ENCODE assay signal across 9 mouse cellular contexts in the genomic region with DNA sequence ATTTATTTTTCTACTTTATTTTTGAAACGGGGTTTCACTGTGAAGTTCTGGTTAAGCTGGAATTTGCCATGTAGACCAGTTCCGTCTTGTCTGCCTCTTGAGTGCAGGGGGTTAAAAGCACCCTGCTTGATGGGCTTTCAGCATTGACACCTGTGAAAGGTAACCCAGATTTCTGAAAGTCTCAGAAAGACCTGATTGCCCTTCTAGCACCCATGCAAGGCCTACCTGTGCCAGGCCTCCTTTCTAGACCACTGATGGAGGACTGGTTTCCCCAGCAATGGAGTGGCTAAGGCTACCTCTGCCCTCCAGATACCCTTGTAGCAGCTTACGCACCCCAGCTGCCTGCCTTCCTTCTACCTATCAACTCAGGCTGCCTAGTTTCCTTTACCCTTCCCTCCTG. TPM values are rescaled to one million over a fixed set of nuclear protein-coding genes. Genes with fewer than 3 reads are reported as not detected.
DNase-seq lines count a peak whose midpoint lies in the region; ATAC-seq and TF ChIP-seq lines count a peak whose summit lies in the region.
"Had no signal": no experiment of that assay in that cellular context is flagged by ENCODE, and none has a peak within 500 bp of the region (broad histone marks: within the 10 kb centered on the region; RNA-seq: fewer than 3 reads in every experiment).

No protein-coding gene starts in this region.

- H3K4me3 ChIP-seq in kidney, adult 2 months (ENCODE audit: insufficient read depth, low read depth, low read length), result peak overlapping the region; percentile 78
- H3K4me3 ChIP-seq in bone marrow macrophage, adult 2 months (ENCODE audit: insufficient read depth, low read length), result peak overlapping the region; percentile 92
- peak overlapping the region; percentile 97 for H3K4me3 ChIP-seq in hindbrain, embryonic 14.5 days (replicated peaks; ENCODE audit: low read length)
- peak overlapping the region; percentile 91 for H3K4me3 ChIP-seq in midbrain, embryonic 14.5 days (replicated peaks; ENCODE audit: low read depth, low read length)

- H3K9ac ChIP-seq in hindbrain, embryonic 14.5 days, result peak overlapping the region; percentile 97
- H3K9ac ChIP-seq in midbrain, embryonic 14.5 days (replicated peaks; ENCODE audit: low read length), result peak overlapping the region; percentile 88

- H3K36me3 ChIP-seq in kidney, adult 2 months (ENCODE audit: control insufficient read depth, insufficient read depth, low read length), result no peaks in the 10 kb centered on the region
- peaks cover 16% of the 10 kb centered on the region for H3K36me3 ChIP-seq in hindbrain, embryonic 14.5 days (replicated peaks; ENCODE audit: control insufficient read depth, insufficient read depth)
- H3K36me3 ChIP-seq in midbrain, embryonic 14.5 days (ENCODE audit: control insufficient read depth, insufficient read depth, low read length), result peaks cover 13% of the 10 kb centered on the region

- TF ChIP-seq POLR2A in kidney, adult 2 months (IDR thresholded peaks at IDR 0.05; ENCODE audit: low read depth, low read length), result no peak
- TF ChIP-seq POLR2A in bone marrow macrophage, adult 2 months (IDR thresholded peaks at IDR 0.05; ENCODE audit: borderline replicate concordance, low read depth, low read length), result no peak

- H3K9me3 ChIP-seq in hindbrain, embryonic 14.5 days (ENCODE audit: control insufficient read depth, low read length), result no peaks in the 10 kb centered on the region
- no peaks in the 10 kb centered on the region for H3K9me3 ChIP-seq in midbrain, embryonic 14.5 days (ENCODE audit: control insufficient read depth, low read length)

- H3K27me3 ChIP-seq in kidney, adult 2 months (replicated peaks; ENCODE audit: control insufficient read depth, insufficient read depth, low read length), result no peaks in the 10 kb centered on the region
- H3K27me3 ChIP-seq in hindbrain, embryonic 14.5 days (ENCODE audit: control insufficient read depth, insufficient read depth, low read length), result no peaks in the 10 kb centered on the region
- H3K27me3 ChIP-seq in midbrain, embryonic 14.5 days (ENCODE audit: control insufficient read depth, insufficient read depth, low read length), result no peaks in the 10 kb centered on the region
- H3K27me3 ChIP-seq: Patski had no signal

- 43% methylated on average over 3 of the region's 3 CpGs for WGBS in kidney, adult 2 months
- 71% methylated on average over 3 of the region's 3 CpGs for WGBS in hindbrain, embryonic 14.5 days
- 70% methylated on average over 3 of the region's 3 CpGs for WGBS in midbrain, embryonic 14.5 days

- ATAC-seq in hindbrain, embryonic 14.5 days (ENCODE audit: low FRiP score), result no peak
- ATAC-seq in midbrain, embryonic 14.5 days (ENCODE audit: low FRiP score, low TSS enrichment), result no peak

- peak overlapping the region; percentile 100 for H3K27ac ChIP-seq in kidney, adult 2 months (ENCODE audit: insufficient read depth, low read depth, low read length)
- H3K27ac ChIP-seq in bone marrow macrophage, adult 2 months (ENCODE audit: insufficient read depth, low read depth, low read length), result peak overlapping the region; percentile 98
- H3K27ac ChIP-seq in hindbrain, embryonic 14.5 days, result peak overlapping the region; percentile 97
- peak overlapping the region; percentile 98; the same call in 1 of the 2 replicates for H3K27ac ChIP-seq in midbrain, embryonic 14.5 days (replicated peaks; ENCODE audit: low read depth, low read length)

- peaks cover 15% of the 10 kb centered on the region for H3K4me1 ChIP-seq in kidney, adult 2 months (ENCODE audit: control insufficient read depth, insufficient read depth, low read length)
- peaks cover 27% of the 10 kb centered on the region for H3K4me1 ChIP-seq in bone marrow macrophage, adult 2 months (ENCODE audit: control insufficient read depth, insufficient read depth, low read length)
- peaks cover 27% of the 10 kb centered on the region for H3K4me1 ChIP-seq in hindbrain, embryonic 14.5 days (replicated peaks; ENCODE audit: control insufficient read depth, insufficient read depth, low read length)
- H3K4me1 ChIP-seq in midbrain, embryonic 14.5 days (ENCODE audit: control insufficient read depth, insufficient read depth, low read length), result peaks cover 18% of the 10 kb centered on the region

- no peak for DNase-seq in kidney, adult 2 months
- DNase-seq in kidney, postnatal 14 days, result no peak
- no peak for DNase-seq in hindbrain, embryonic 14.5 days (ENCODE audit: low spot score)
- no peak for DNase-seq in midbrain, embryonic 14.5 days
- no peak for DNase-seq in frontal cortex, postnatal 10 days (ENCODE audit: low spot score in 2 of 2)
- DNase-seq in right cerebral cortex, adult 2 months (ENCODE audit: low spot score in 2 of 2), result no peak
- DNase-seq in layer of hippocampus, postnatal 14 days (ENCODE audit: low spot score in 2 of 2), result no peak

- no peak for TF ChIP-seq CTCF in kidney, adult 2 months (conservative IDR thresholded peaks at IDR 0.05; ENCODE audit: insufficient read depth, insufficient read length, low read depth, low read length)
- TF ChIP-seq CTCF in bone marrow macrophage, adult 2 months (IDR thresholded peaks at IDR 0.05; ENCODE audit: low read depth, low read length), result no peak

- H3K4me2 ChIP-seq in hindbrain, embryonic 14.5 days (replicated peaks), result peak overlapping the region; percentile 76
- peak overlapping the region; percentile 88 for H3K4me2 ChIP-seq in midbrain, embryonic 14.5 days (ENCODE audit: low read length)

RNA-seq across cellular contexts. Expression of a gene that starts 0.6 kb away (rescaled TPM):
- 2,489 and 2,561 TPM in 2 replicates for polyA plus RNA-seq in kidney, adult 2 months (2012; rRNA removed)
- polyA plus RNA-seq in bone marrow macrophage, adult 2 months (2012; ENCODE audit: insufficient read depth, insufficient read length, missing spikeins), result 1,159 and 1,346 TPM in 2 replicates
- 1,495 and 1,569 TPM in 2 replicates for polyA plus RNA-seq in hindbrain, embryonic 14.5 days (2014; fragmentation: Nextera tagmentation; extraction: Ambion mirVana)
- polyA plus RNA-seq in midbrain, embryonic 14.5 days (2014; fragmentation: Nextera tagmentation; extraction: Ambion mirVana), result 1,214 and 1,517 TPM in 2 replicates
- 1,000 to 10,000 TPM; 1,388 to 1,424 TPM for total RNA-seq in layer of hippocampus, postnatal 14 days (2021)

RNA-seq across cellular contexts. Expression of a gene that starts 6.6 kb away (rescaled TPM):
- 124 and 136 TPM in 2 replicates for polyA plus RNA-seq in kidney, adult 2 months (2012; rRNA removed)
- polyA plus RNA-seq in bone marrow macrophage, adult 2 months (2012; ENCODE audit: insufficient read depth, insufficient read length, missing spikeins), result 89.6 and 118 TPM in 2 replicates
- 29.1 and 30.6 TPM in 2 replicates for polyA plus RNA-seq in hindbrain, embryonic 14.5 days (2014; fragmentation: Nextera tagmentation; extraction: Ambion mirVana)
- 25.8 and 27.6 TPM in 2 replicates for polyA plus RNA-seq in midbrain, embryonic 14.5 days (2014; fragmentation: Nextera tagmentation; extraction: Ambion mirVana)
- total RNA-seq in layer of hippocampus, postnatal 14 days (2021), result 10 to 100 TPM; 27.4 to 33.7 TPM

RNA-seq across cellular contexts. Expression of a gene that starts 19.4 kb away (rescaled TPM):
- 17.1 and 19.4 TPM in 2 replicates for polyA plus RNA-seq in kidney, adult 2 months (2012; rRNA removed)
- 32.9 and 39.6 TPM in 2 replicates for polyA plus RNA-seq in bone marrow macrophage, adult 2 months (2012; ENCODE audit: insufficient read depth, insufficient read length, missing spikeins)
- polyA plus RNA-seq in hindbrain, embryonic 14.5 days (2014; fragmentation: Nextera tagmentation; extraction: Ambion mirVana), result 71.3 and 75.1 TPM in 2 replicates
- 68.3 and 74.3 TPM in 2 replicates for polyA plus RNA-seq in midbrain, embryonic 14.5 days (2014; fragmentation: Nextera tagmentation; extraction: Ambion mirVana)
- 100 to 1,000 TPM; 102 to 107 TPM for total RNA-seq in layer of hippocampus, postnatal 14 days (2021)

RNA-seq across cellular contexts. Expression of a gene that starts 35.2 kb away (rescaled TPM):
- polyA plus RNA-seq in kidney, adult 2 months (2012; rRNA removed), result 14.4 and 15.0 TPM in 2 replicates
- 23.0 and 24.0 TPM in 2 replicates for polyA plus RNA-seq in bone marrow macrophage, adult 2 months (2012; ENCODE audit: insufficient read depth, insufficient read length, missing spikeins)
- polyA plus RNA-seq in hindbrain, embryonic 14.5 days (2014; fragmentation: Nextera tagmentation; extraction: Ambion mirVana), result 27.1 and 27.6 TPM in 2 replicates
- polyA plus RNA-seq in midbrain, embryonic 14.5 days (2014; fragmentation: Nextera tagmentation; extraction: Ambion mirVana), result 25.9 and 27.0 TPM in 2 replicates
- total RNA-seq in layer of hippocampus, postnatal 14 days (2021), result 10 to 100 TPM; 71.1 to 75.8 TPM

RNA-seq across cellular contexts. Expression of a gene that starts 39.2 kb away (rescaled TPM):
- 0.72 and 1.2 TPM in 2 replicates for polyA plus RNA-seq in kidney, adult 2 months (2012; rRNA removed)
- polyA plus RNA-seq in bone marrow macrophage, adult 2 months (2012; ENCODE audit: insufficient read depth, insufficient read length, missing spikeins), result 0.47 TPM in 1 of 2 replicates, not detected in the other
- polyA plus RNA-seq in hindbrain, embryonic 14.5 days (2014; fragmentation: Nextera tagmentation; extraction: Ambion mirVana), result 3.9 and 5.0 TPM in 2 replicates
- polyA plus RNA-seq in midbrain, embryonic 14.5 days (2014; fragmentation: Nextera tagmentation; extraction: Ambion mirVana), result 3.1 and 3.4 TPM in 2 replicates
- 10 to 100 TPM; 12.3 to 12.4 TPM for total RNA-seq in layer of hippocampus, postnatal 14 days (2021)
